Mouse (Mus musculus): ENCODE data around the gene Tac2. TPM values are rescaled to one million over a fixed set of nuclear protein-coding genes. Genes with fewer than 3 reads are reported as not detected.

Gene Tac2
- total RNA-seq, 1 experiment from 2014 or later, result not detected

- ATAC-seq (replicated peaks; ENCODE audit: insufficient number of reproducible peaks, low FRiP score, low TSS enrichment, poor library complexity, severe bottlenecking), result no peak
Observed at GRCm38 (mm10) chr10:127710331-127710730, 13.9 kb upstream of the Tac2 start.

- no peak for ATAC-seq (replicated peaks; ENCODE audit: insufficient number of reproducible peaks, low FRiP score, low TSS enrichment, poor library complexity, severe bottlenecking)
Observed at GRCm38 (mm10) chr10:127712736-127713135, 11.5 kb upstream of the Tac2 start.

- no peak for ATAC-seq (replicated peaks; ENCODE audit: insufficient number of reproducible peaks, low FRiP score, low TSS enrichment, poor library complexity, severe bottlenecking)
Observed at GRCm38 (mm10) chr10:127721671-127722418, 2.4 kb upstream of the Tac2 start.

GRCm38 (mm10) chr10:127725136-127725535 is 858 bp downstream of the Tac2 start:
- no peak for ATAC-seq (replicated peaks; ENCODE audit: insufficient number of reproducible peaks, low FRiP score, low TSS enrichment, poor library complexity, severe bottlenecking)

GRCm38 (mm10) chr10:127728437-127728836 is 4.2 kb downstream of the Tac2 start:
- ATAC-seq (replicated peaks; ENCODE audit: insufficient number of reproducible peaks, low FRiP score, low TSS enrichment, poor library complexity, severe bottlenecking), result no peak

- no peak for ATAC-seq (replicated peaks; ENCODE audit: insufficient number of reproducible peaks, low FRiP score, low TSS enrichment, poor library complexity, severe bottlenecking)
Observed at GRCm38 (mm10) chr10:127730285-127730932, 6.1 kb downstream of the Tac2 start.

GRCm38 (mm10) chr10:127730933-127731310 is 6.6 kb downstream of the Tac2 start:
- ATAC-seq (replicated peaks; ENCODE audit: insufficient number of reproducible peaks, low FRiP score, low TSS enrichment, poor library complexity, severe bottlenecking), result no peak

GRCm38 (mm10) chr10:127731397-127731796 is 7.1 kb downstream of the Tac2 start:
- ATAC-seq (replicated peaks; ENCODE audit: insufficient number of reproducible peaks, low FRiP score, low TSS enrichment, poor library complexity, severe bottlenecking), result peak; percentile 37; the same call in 1 of the 2 replicates

GRCm38 (mm10) chr10:127734434-127734833 is 10.2 kb downstream of the Tac2 start:
- no peak for ATAC-seq (replicated peaks; ENCODE audit: insufficient number of reproducible peaks, low FRiP score, low TSS enrichment, poor library complexity, severe bottlenecking)

GRCm38 (mm10) chr10:127736266-127736665 is 12.0 kb downstream of the Tac2 start:
- ATAC-seq (replicated peaks; ENCODE audit: insufficient number of reproducible peaks, low FRiP score, low TSS enrichment, poor library complexity, severe bottlenecking), result 0 out of 2 replicates have a peak, but pooled peaks have one; percentile 2

- peak; percentile 63 for ATAC-seq (replicated peaks; ENCODE audit: insufficient number of reproducible peaks, low FRiP score, low TSS enrichment, poor library complexity, severe bottlenecking)
Observed at GRCm38 (mm10) chr10:127736916-127737315, 12.6 kb downstream of the Tac2 start.

- ATAC-seq (replicated peaks; ENCODE audit: insufficient number of reproducible peaks, low FRiP score, low TSS enrichment, poor library complexity, severe bottlenecking), result no peak
Observed at GRCm38 (mm10) chr10:127737552-127737951, 13.3 kb downstream of the Tac2 start.

GRCm38 (mm10) chr10:127738151-127738882 is 14.0 kb downstream of the Tac2 start:
- ATAC-seq (replicated peaks; ENCODE audit: insufficient number of reproducible peaks, low FRiP score, low TSS enrichment, poor library complexity, severe bottlenecking), result no peak

GRCm38 (mm10) chr10:127739083-127739660 is 14.9 kb downstream of the Tac2 start, which contains the start of gene Zbtb39:
Gene Zbtb39 (plus strand): TSS chr10:127739538.
- no peak for ATAC-seq (replicated peaks; ENCODE audit: insufficient number of reproducible peaks, low FRiP score, low TSS enrichment, poor library complexity, severe bottlenecking)

- no peak for ATAC-seq (replicated peaks; ENCODE audit: insufficient number of reproducible peaks, low FRiP score, low TSS enrichment, poor library complexity, severe bottlenecking)
Observed at GRCm38 (mm10) chr10:127739661-127740161, 15.4 kb downstream of the Tac2 start.

- no peak for ATAC-seq (replicated peaks; ENCODE audit: insufficient number of reproducible peaks, low FRiP score, low TSS enrichment, poor library complexity, severe bottlenecking)
Observed at GRCm38 (mm10) chr10:127744661-127745060, 20.4 kb downstream of the Tac2 start.

GRCm38 (mm10) chr10:127745886-127746285 is 21.6 kb downstream of the Tac2 start:
- ATAC-seq (replicated peaks; ENCODE audit: insufficient number of reproducible peaks, low FRiP score, low TSS enrichment, poor library complexity, severe bottlenecking), result no peak

- ATAC-seq (replicated peaks; ENCODE audit: insufficient number of reproducible peaks, low FRiP score, low TSS enrichment, poor library complexity, severe bottlenecking), result no peak
Observed at GRCm38 (mm10) chr10:127747254-127747653, 23.0 kb downstream of the Tac2 start.

All from monocyte, adult 5-6 weeks (primary cell).